Mouse (Mus musculus) spleen, adult 2 months (tissue): ENCODE data around the gene Acbd6.

ENCODE experiments used
- CTCF ChIP-seq: fragments of 200-500 bp; IDR thresholded peaks from 2 replicates; pipeline ENCODE4 v1.5.1; 2011; ENCODE audit warnings: mild to moderate bottlenecking, inconsistent platforms; ENCODE audit not compliant: insufficient read depth, insufficient read length, insufficient replicate concordance; ENCODE audit errors: extremely low read depth
- POLR2A ChIP-seq: fragments of 200-500 bp; IDR thresholded peaks from 2 replicates; pipeline ENCODE4 v1.6.1; 2011; ENCODE audit warnings: low read depth, low read length, inconsistent platforms

- TF ChIP-seq POLR2A, result no peak
- TF ChIP-seq CTCF, result no peak
Measured at GRCm38 (mm10) chr1:155700886-155701285, 143.0 kb downstream of the Acbd6 start.
